Mouse (Mus musculus): ENCODE measurements around the gene Pcdh7. TPM values are rescaled to one million over a fixed set of nuclear protein-coding genes. Genes with fewer than 3 reads are reported as not detected.
"Not testable (repeated sequence)": the region's sequence is repeated elsewhere in the genome, so short reads cannot be mapped to it uniquely, and the experiment has no call there.

Gene Pcdh7
- 5.3 and 7.1 TPM in 2 replicates for polyA plus RNA-seq (2014; fragmentation: Nextera tagmentation; extraction: Ambion mirVana)

DNA sequence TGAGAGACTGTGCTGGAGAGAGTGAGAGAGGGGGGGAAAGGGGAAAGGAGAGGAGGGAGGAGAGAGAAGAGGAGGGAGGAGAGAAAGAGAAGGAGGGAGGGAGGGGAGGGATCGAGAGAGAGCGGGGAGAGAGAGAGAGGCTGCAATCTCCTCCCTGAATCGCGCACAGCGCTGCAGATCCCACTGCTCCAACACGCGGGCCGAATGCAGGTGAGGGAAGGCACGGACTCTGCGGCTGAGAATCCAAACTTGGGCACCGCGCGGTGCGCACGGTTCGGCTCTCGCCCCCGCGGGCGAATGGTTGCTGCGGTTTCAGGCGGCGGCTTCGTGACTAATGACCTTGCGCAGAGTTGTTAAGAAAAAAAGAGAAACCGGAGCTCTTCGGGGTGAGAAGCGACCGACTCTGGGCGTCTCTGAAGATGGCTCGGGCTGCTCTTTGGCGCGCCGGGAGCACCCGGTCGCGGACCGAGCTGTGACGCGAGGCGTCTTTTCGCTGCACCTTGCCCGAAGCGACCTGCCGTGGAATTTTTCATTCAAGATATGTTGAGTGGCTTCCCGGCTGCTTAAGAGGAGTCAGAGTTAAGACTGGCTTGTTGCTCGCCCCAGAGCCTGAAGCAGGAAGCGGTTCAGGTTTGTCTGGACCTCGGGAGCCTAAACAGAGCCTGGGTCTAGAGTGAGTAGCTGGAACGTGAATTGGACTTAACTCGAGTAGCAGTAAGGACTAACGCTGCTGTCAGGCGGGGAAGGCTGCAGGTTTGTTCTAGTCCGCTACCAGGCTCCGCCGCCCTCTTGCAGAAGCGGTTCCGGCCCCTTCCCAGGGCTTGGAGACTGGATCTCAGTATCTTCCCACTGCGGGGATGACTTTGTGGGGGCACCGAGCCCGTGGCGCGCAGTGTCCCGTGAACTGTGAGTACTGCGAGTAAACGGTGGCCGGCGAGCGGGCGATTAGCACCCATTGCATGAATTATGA lies at the start of gene Pcdh7:
Gene Pcdh7 (plus strand): TSS at position 62 of the 970 bp plus-strand sequence.
- under 1% methylated on average over 70 of the region's 70 CpGs for WGBS
- ATAC-seq (ENCODE audit: low FRiP score), result peak; percentile 6

DNA sequence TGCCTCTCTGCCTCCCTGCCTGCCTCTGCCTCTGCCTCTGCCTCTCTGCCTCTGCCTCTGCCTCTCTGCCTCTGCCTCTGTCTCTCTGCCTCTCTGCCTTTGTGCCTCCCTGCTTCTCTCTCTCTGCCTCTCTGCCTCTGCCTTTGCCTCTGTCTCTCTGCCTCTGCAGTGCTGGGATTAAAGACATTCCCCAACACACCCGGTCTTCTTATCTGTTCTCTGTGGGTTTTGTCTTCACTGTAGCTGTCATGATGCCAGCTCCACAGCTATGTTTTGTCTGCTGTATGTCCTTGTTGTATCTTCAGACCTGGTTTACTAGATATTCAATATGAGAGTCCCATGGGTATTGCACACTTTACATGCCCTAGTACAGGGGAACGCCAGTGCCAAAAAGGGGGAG lies 40.8 kb upstream of the Pcdh7 start:
- not testable (repeated sequence) for DNase-seq (ENCODE audit: low spot score); ATAC-seq (ENCODE audit: low FRiP score); H3K9me3 ChIP-seq (ENCODE audit: control insufficient read depth, low read length); H3K4me1 ChIP-seq (replicated peaks; ENCODE audit: control insufficient read depth, insufficient read depth, low read length); H3K36me3 ChIP-seq (ENCODE audit: control insufficient read depth, insufficient read depth, low read length); H3K4me2 ChIP-seq (replicated peaks; ENCODE audit: low read depth, low read length); H3K9ac ChIP-seq (ENCODE audit: low read depth, low read length); H3K4me3 ChIP-seq (ENCODE audit: low read depth, low read length); H3K27ac ChIP-seq (ENCODE audit: low read depth, low read length); H3K27me3 ChIP-seq (ENCODE audit: control insufficient read depth, insufficient read depth, low read length)
- WGBS, result 77% methylated on average over 2 of the region's 2 CpGs

More for the DNA sequence above, at the start of gene Pcdh7:
- peak within 1 kb of the TSS; percentile 67 for H3K27ac ChIP-seq (ENCODE audit: low read depth, low read length)
- no peaks in the 10 kb centered on the region for H3K36me3 ChIP-seq (ENCODE audit: control insufficient read depth, insufficient read depth, low read length)
- DNase-seq (ENCODE audit: low spot score), result peak; percentile 78
- peak within 1 kb of the TSS; percentile 54 for H3K4me3 ChIP-seq (ENCODE audit: low read depth, low read length)
- H3K9me3 ChIP-seq (ENCODE audit: control insufficient read depth, low read length), result no peaks in the 10 kb centered on the region
- H3K4me2 ChIP-seq (replicated peaks; ENCODE audit: low read depth, low read length), result peak within 1 kb of the TSS; percentile 98
- no peaks in the 10 kb centered on the region for H3K4me1 ChIP-seq (replicated peaks; ENCODE audit: control insufficient read depth, insufficient read depth, low read length)
- H3K27me3 ChIP-seq (ENCODE audit: control insufficient read depth, insufficient read depth, low read length), result peaks cover 23% of the 10 kb centered on the region
- H3K9ac ChIP-seq (ENCODE audit: low read depth, low read length), result peak within 1 kb of the TSS; percentile 72

DNA sequence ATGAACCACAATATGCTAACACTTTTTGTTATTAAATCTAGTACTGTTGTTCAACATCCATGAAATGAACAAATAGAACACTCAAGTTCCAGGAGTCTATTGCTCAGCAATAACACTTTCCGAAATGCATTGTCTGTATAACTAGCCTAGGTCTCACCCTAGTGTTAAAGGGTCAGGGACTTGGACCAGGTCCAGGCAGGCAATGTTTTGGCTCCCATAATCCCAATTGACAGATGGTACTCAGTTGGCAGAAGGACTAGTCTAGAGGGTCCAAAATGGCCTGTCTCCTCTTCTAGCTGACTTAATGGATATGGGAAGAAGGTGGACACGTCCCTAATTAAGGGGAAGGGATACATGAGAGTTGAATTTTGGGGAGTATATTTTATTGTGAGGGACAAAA lies 9.4 kb upstream of the Pcdh7 start:
- H3K4me3 ChIP-seq (ENCODE audit: low read depth, low read length), result no peak overlapping the region
- WGBS, result 85% methylated on average over 2 of the region's 2 CpGs
- H3K27ac ChIP-seq (ENCODE audit: low read depth, low read length), result no peak overlapping the region
- H3K4me1 ChIP-seq (replicated peaks; ENCODE audit: control insufficient read depth, insufficient read depth, low read length), result no peaks in the 10 kb centered on the region
- ATAC-seq (ENCODE audit: low FRiP score) (no peak), DNase-seq (ENCODE audit: low spot score) (no peak)
- H3K27me3 ChIP-seq (ENCODE audit: control insufficient read depth, insufficient read depth, low read length), result no peaks in the 10 kb centered on the region
- no peak overlapping the region for H3K9ac ChIP-seq (ENCODE audit: low read depth, low read length)
- no peaks in the 10 kb centered on the region for H3K36me3 ChIP-seq (ENCODE audit: control insufficient read depth, insufficient read depth, low read length)
- H3K4me2 ChIP-seq (replicated peaks; ENCODE audit: low read depth, low read length), result no peak overlapping the region
- H3K9me3 ChIP-seq (ENCODE audit: control insufficient read depth, low read length), result no peaks in the 10 kb centered on the region

DNA sequence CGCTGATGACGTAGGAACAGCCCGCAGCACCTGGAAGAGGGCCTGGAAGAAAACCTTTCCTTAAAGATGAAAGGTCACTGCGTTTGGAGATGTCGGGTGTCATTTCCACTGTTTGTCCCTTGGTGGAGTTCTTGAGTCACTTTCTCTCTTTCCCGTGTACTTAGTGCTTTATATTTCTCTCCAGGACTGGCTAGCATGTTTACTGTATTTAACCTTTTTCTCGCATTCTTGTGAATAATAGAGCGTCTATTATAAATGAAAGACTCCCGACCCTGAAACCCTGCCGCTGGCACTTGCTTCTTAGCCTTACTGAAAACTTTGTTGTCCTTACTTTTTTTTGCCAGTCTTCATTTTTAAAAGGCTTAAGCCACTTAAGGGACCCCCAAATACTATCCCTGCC lies 3.8 kb upstream of the Pcdh7 start:
- Histone ChIP-seq H3K27ac (ENCODE audit: low read depth, low read length) (no peak overlapping the region), H3K9ac (ENCODE audit: low read depth, low read length) (no peak overlapping the region), H3K4me2 (replicated peaks; ENCODE audit: low read depth, low read length) (peak overlapping the region; percentile 98), H3K4me1 (replicated peaks; ENCODE audit: control insufficient read depth, insufficient read depth, low read length) (no peaks in the 10 kb centered on the region), H3K36me3 (ENCODE audit: control insufficient read depth, insufficient read depth, low read length) (no peaks in the 10 kb centered on the region), H3K27me3 (ENCODE audit: control insufficient read depth, insufficient read depth, low read length) (0 out of 2 replicates have a peak, but pooled peaks cover 2% of the 10 kb centered on the region), H3K9me3 (ENCODE audit: control insufficient read depth, low read length) (no peaks in the 10 kb centered on the region), H3K4me3 (ENCODE audit: low read depth, low read length) (peak overlapping the region; percentile 54)
- ATAC-seq (ENCODE audit: low FRiP score), result no peak
- peak; percentile 35 for DNase-seq (ENCODE audit: low spot score)
- 2% methylated on average over 10 of the region's 10 CpGs for WGBS

DNA sequence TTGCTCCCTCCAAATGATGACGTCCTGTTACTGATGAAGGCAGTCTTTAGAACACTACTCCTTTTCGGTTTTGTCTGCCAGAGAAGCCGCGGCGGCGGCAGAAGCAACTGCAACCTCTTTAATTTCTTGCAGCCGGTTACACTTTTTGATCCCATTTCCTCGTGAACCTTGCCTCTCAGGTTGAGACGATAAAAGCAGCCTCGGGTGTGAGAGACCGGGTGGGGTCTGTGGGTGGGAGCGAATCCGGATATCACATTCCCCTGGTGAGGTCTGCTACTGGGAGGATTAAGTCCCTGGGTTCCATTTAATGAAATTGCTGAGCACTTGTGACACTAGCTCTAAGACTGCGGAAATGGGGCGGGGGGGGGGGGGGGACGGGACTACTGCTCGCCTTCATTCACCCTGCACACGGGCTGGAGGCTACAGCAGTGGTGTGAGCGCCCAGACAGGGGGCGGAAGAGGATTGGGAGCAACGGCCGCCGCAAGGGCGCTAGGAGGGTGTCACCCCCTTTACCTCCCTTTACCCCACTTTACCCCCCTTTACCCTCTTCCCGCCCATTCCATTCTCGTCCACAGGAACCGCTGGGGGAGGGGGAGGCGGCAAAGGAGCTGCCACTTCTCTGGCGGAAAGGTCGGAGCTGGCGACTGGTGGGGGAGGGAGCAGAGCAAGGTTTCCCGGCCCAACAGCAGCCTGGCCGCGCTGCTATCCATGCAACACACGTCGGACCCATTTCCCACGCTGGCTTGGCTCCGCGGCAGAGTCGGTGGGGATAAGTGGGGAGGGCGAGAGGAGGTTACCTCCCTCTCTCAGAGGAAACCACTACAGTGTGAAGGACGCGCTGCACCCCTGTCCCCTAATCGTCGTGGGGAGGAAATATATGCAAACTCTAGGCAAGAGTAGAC lies 2.9 kb upstream of the Pcdh7 start:
- no peaks in the 10 kb centered on the region for H3K4me1 ChIP-seq (replicated peaks; ENCODE audit: control insufficient read depth, insufficient read depth, low read length)
- DNase-seq (ENCODE audit: low spot score) (peak; percentile 77), ATAC-seq (ENCODE audit: low FRiP score) (peak; percentile 64)
- peak overlapping the region; percentile 20 for H3K9ac ChIP-seq (ENCODE audit: low read depth, low read length)
- H3K4me3 ChIP-seq (ENCODE audit: low read depth, low read length), result peak overlapping the region; percentile 54
- under 1% methylated on average over 36 of the region's 45 CpGs for WGBS
- no peaks in the 10 kb centered on the region for H3K36me3 ChIP-seq (ENCODE audit: control insufficient read depth, insufficient read depth, low read length)
- peak overlapping the region; percentile 98 for H3K4me2 ChIP-seq (replicated peaks; ENCODE audit: low read depth, low read length)
- peaks cover 9% of the 10 kb centered on the region for H3K27me3 ChIP-seq (ENCODE audit: control insufficient read depth, insufficient read depth, low read length)
- H3K27ac ChIP-seq (ENCODE audit: low read depth, low read length), result peak overlapping the region; percentile 67
- H3K9me3 ChIP-seq (ENCODE audit: control insufficient read depth, low read length), result no peaks in the 10 kb centered on the region

DNA sequence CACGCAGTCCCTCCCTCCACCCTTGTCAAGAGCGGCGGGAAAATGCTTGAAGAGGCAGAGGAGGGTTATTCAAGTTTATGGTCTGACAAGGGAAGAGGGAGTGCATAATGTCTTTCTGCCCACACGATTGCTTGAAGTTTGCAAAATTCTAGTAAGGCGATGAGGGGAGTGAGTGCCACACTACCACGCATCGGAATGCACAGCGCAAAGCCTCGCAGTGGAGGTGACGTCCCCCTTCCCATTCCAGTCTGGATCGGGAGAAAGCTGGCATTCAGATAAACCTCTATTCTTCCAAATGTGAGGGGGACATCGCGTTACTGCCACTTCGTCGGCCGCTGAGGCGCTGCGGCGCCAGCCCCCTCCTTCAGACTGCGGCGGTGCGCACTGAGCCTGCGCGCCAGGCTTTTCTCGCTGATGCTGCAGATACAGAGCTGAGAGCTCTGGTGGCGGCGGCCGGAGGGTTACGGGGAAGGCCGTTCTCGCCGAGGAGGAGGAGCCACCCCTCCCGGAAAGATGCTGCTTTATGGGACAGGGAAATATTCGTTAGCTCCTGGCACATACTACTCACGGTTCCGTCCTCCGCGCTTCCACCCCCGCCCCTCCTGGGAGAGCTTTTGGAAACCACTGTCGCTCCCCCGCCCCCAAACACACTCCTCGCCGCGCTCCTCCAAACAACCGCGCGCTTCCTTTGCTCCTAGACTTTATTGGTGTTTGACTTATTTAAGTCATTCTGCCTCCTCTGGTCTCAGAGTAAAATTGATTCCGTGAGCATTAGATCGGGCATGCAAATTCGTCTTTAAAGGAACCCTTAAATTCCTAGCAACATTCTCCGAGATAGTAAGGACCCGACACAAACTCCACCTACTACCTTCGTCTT lies 2.0 kb upstream of the Pcdh7 start:
- H3K9me3 ChIP-seq (ENCODE audit: control insufficient read depth, low read length), result no peaks in the 10 kb centered on the region
- ATAC-seq (ENCODE audit: low FRiP score), result peak; percentile 69
- peak; percentile 82 for DNase-seq (ENCODE audit: low spot score)
- peak overlapping the region; percentile 54 for H3K4me3 ChIP-seq (ENCODE audit: low read depth, low read length)
- H3K4me2 ChIP-seq (replicated peaks; ENCODE audit: low read depth, low read length), result peak overlapping the region; percentile 98
- H3K27ac ChIP-seq (ENCODE audit: low read depth, low read length), result peak overlapping the region; percentile 67
- under 1% methylated on average over 50 of the region's 53 CpGs for WGBS
- peaks cover 15% of the 10 kb centered on the region for H3K27me3 ChIP-seq (ENCODE audit: control insufficient read depth, insufficient read depth, low read length)
- no peaks in the 10 kb centered on the region for H3K36me3 ChIP-seq (ENCODE audit: control insufficient read depth, insufficient read depth, low read length)
- no peaks in the 10 kb centered on the region for H3K4me1 ChIP-seq (replicated peaks; ENCODE audit: control insufficient read depth, insufficient read depth, low read length)
- peak overlapping the region; percentile 20; the same call in 1 of the 2 replicates for H3K9ac ChIP-seq (ENCODE audit: low read depth, low read length)

DNA sequence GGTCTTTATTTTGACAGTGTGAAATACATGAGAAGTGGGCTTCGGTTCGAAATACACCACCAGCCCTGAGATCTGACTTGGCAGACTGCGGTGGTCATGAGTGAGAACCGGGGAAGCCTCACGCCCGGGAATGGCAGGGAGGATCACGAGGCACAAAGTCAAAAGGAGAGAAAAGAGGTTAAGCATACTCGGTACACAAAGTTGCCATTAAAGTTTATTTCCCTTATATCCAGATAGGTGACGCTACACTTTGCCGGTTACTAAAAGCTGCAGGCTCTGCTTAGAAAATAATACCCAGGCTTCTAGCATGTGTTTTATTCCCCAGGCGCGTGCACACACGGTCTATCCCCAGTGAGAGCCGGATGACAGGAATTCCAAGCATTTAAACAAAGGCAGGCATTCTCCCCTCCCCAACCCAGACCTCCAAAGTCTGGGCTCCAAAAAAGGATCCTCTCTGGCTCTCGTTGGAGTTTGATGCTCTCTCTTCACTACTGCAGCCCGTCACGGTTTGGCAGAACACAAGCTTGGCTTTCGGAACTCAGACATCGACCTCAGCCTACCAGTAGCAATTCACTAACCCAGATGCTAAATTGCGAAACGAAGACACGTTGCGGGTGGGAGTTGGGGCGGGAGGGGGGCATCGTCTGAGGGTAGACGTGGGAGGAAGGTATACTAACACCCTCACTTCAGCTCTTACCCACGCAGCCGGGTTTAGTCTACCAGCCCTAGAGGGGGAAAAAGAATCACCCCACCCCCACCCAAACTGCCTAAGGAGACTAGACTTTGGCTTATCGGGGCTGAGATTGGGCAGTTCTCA lies 1.1 kb upstream of the Pcdh7 start:
- H3K27me3 ChIP-seq (ENCODE audit: control insufficient read depth, insufficient read depth, low read length), result peaks cover 23% of the 10 kb centered on the region
- no peaks in the 10 kb centered on the region for H3K9me3 ChIP-seq (ENCODE audit: control insufficient read depth, low read length)
- no peaks in the 10 kb centered on the region for H3K36me3 ChIP-seq (ENCODE audit: control insufficient read depth, insufficient read depth, low read length)
- no peak for ATAC-seq (ENCODE audit: low FRiP score)
- peak; percentile 78 for DNase-seq (ENCODE audit: low spot score)
- H3K4me2 ChIP-seq (replicated peaks; ENCODE audit: low read depth, low read length), result peak overlapping the region; percentile 98
- no peaks in the 10 kb centered on the region for H3K4me1 ChIP-seq (replicated peaks; ENCODE audit: control insufficient read depth, insufficient read depth, low read length)
- under 1% methylated on average over 29 of the region's 29 CpGs for WGBS
- H3K9ac ChIP-seq (ENCODE audit: low read depth, low read length), result peak overlapping the region; percentile 40; the same call in 1 of the 2 replicates
- H3K4me3 ChIP-seq (ENCODE audit: low read depth, low read length), result peak overlapping the region; percentile 54
- H3K27ac ChIP-seq (ENCODE audit: low read depth, low read length), result peak overlapping the region; percentile 67

Measured in hindbrain, embryonic 11.5 days (tissue).